Mouse (Mus musculus) stomach, embryonic 16.5 days (tissue): ENCODE measurements around the gene Rcor2. TPM values are rescaled to one million over a fixed set of nuclear protein-coding genes. Genes with fewer than 3 reads are reported as not detected.

ENCODE experiments used
- ATAC-seq: fragments of 200-750 bp; cut with Nextera tagmentation; 2 replicates; pipeline ENCODE4 v1.8.0; 2017; ENCODE audit warnings: moderate number of reproducible peaks, moderate TSS enrichment; ENCODE audit not compliant: insufficient read depth, low FRiP score
- H3K27ac ChIP-seq: fragments of 300-500 bp; sonication (generic); 2 replicates; pipeline ENCODE4 v1.5.1; 2014; ENCODE audit warnings: low read length
- H3K27me3 ChIP-seq: fragments of 300-500 bp; sonication (generic); 2 replicates; pipeline ENCODE4 v1.6.1; 2014; ENCODE audit warnings: low read length, control low read depth, mixed read lengths; ENCODE audit not compliant: control insufficient read depth, insufficient read depth
- H3K36me3 ChIP-seq: fragments of 300-500 bp; sonication (generic); 2 replicates; pipeline ENCODE4 v1.6.1; 2014; ENCODE audit warnings: low read length; ENCODE audit not compliant: control insufficient read depth, insufficient read depth
- H3K4me1 ChIP-seq: fragments of 300-500 bp; sonication (generic); 2 replicates; pipeline ENCODE4 v1.6.1; 2014; ENCODE audit warnings: low read length, control low read depth, mixed read lengths; ENCODE audit not compliant: control insufficient read depth, insufficient read depth
- H3K4me2 ChIP-seq: fragments of 300-500 bp; sonication (generic); 2 replicates; pipeline ENCODE4 v1.6.1; 2014; ENCODE audit warnings: low read depth, low read length, mixed read lengths
- H3K4me3 ChIP-seq: fragments of 300-500 bp; sonication (generic); replicated peaks from 2 replicates; pipeline ENCODE4 v1.5.1; 2014; ENCODE audit warnings: mild to moderate bottlenecking, low read length
- H3K9ac ChIP-seq: fragments of 300-500 bp; sonication (generic); 2 replicates; pipeline ENCODE4 v1.6.1; 2014; ENCODE audit warnings: low read length
- H3K9me3 ChIP-seq: fragments of 300-500 bp; sonication (generic); replicated peaks from 2 replicates; pipeline ENCODE4 v1.6.1; 2016; ENCODE audit warnings: low read length, control low read depth; ENCODE audit not compliant: control insufficient read depth
- WGBS: fragments of 180-500 bp; shearing (Covaris S2); extraction: QIAGEN DNeasy Blood & Tissue Kit; methylation state at CpG from one replicate; pipeline ENCODE4 v1.1.7; 2014; 5-methylcytosine and 5-hydroxymethylcytosine counted together
- polyA plus RNA-seq: library from polyadenylated mRNA; unstranded; fragments of >200 nt; fragmentation: Nextera tagmentation; extraction: Ambion mirVana; gene quantifications from 2 replicates; pipeline ENCODE4 v1.2.1, GENCODE M21; 2015

Gene Rcor2
- polyA plus RNA-seq, 1 experiment from 2014 or later, result 5.4 TPM

- WGBS, result 72% methylated on average over 2 of the region's 2 CpGs
- no peaks in the 10 kb centered on the region for H3K36me3 ChIP-seq
- no peak for ATAC-seq
- H3K4me1 ChIP-seq, result peaks cover 3% of the 10 kb centered on the region; the same call in 1 of the 2 replicates
- H3K4me2 ChIP-seq, result no peak overlapping the region
- H3K9me3 ChIP-seq, result no peaks in the 10 kb centered on the region
- no peaks in the 10 kb centered on the region for H3K27me3 ChIP-seq
- H3K27ac ChIP-seq, result no peak overlapping the region
- H3K9ac ChIP-seq, result no peak overlapping the region
- no peak overlapping the region for H3K4me3 ChIP-seq
These were observed 53.1 kb downstream of the Rcor2 start for GRCm38 (mm10) chr19:7320181-7320580.

GRCm38 (mm10) chr19:7321391-7321790 is 54.3 kb downstream of the Rcor2 start:
- Histone ChIP-seq H3K4me3 (no peak overlapping the region), H3K27me3 (no peaks in the 10 kb centered on the region), H3K9ac (no peak overlapping the region), H3K4me1 (no peaks in the 10 kb centered on the region), H3K27ac (no peak overlapping the region), H3K9me3 (no peaks in the 10 kb centered on the region), H3K4me2 (no peak overlapping the region), H3K36me3 (no peaks in the 10 kb centered on the region)
- no peak for ATAC-seq
- WGBS, result 81% methylated on average over 3 of the region's 3 CpGs

Other genes starting within 250 kb of the Rcor2 start
- gene Fermt3, start 247.9 kb upstream of the Rcor2 start, polyA plus RNA-seq, result 17.3 and 18.4 TPM in 2 replicates
- 198 and 202 TPM in 2 replicates for gene Stip1, start 227.4 kb upstream of the Rcor2 start, polyA plus RNA-seq
- gene Macrod1, start 210.5 kb upstream of the Rcor2 start, polyA plus RNA-seq, result 10.0 and 14.0 TPM in 2 replicates
- 3.4 and 3.6 TPM in 2 replicates for gene Flrt1, start 161.6 kb upstream of the Rcor2 start, polyA plus RNA-seq
- 157 and 169 TPM in 2 replicates for gene Otub1, start 61.0 kb upstream of the Rcor2 start, polyA plus RNA-seq
- 986 and 1,009 TPM in 2 replicates for gene Cox8a, start 49.7 kb upstream of the Rcor2 start, polyA plus RNA-seq
- 46.9 and 50.4 TPM in 2 replicates for gene Naa40, start 26.1 kb upstream of the Rcor2 start, polyA plus RNA-seq
- 41.2 and 42.7 TPM in 2 replicates for gene Mark2, start 74.5 kb downstream of the Rcor2 start, polyA plus RNA-seq
- gene Spindoc, start 115.7 kb downstream of the Rcor2 start, polyA plus RNA-seq, result 19.8 and 22.5 TPM in 2 replicates
- gene 2700081O15Rik, start 150.3 kb downstream of the Rcor2 start, polyA plus RNA-seq, result 4.6 and 5.0 TPM in 2 replicates
- 132 and 139 TPM in 2 replicates for gene Rtn3, start 216.0 kb downstream of the Rcor2 start, polyA plus RNA-seq
- 14.0 and 16.2 TPM in 2 replicates for gene Atl3, start 226.7 kb downstream of the Rcor2 start, polyA plus RNA-seq